In the genomic region with DNA sequence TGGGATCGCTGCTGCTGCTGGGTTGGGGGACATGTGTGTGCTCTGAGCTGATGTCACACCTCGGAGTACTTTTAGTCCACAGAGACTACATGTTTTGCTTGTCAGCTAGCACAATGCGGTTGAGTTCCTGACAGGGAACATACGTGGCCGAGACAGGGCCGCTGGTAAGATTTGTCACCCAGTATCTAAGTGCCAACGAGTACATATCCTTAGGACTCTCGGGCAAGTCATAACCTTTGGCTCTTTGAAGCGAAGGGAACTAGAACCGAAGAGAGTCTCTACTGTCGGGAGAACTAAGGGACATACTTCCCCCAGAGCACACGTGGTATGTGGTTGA, we compare ENCODE assay signal across 8 mouse cellular contexts. TPM values are rescaled to one million over a fixed set of nuclear protein-coding genes. Genes with fewer than 3 reads are reported as not detected.
A peak's percentile ranks its signal among the peaks of the same experiment; 100 is the strongest.
DNase-seq lines count a peak whose midpoint lies in the region; ATAC-seq and TF ChIP-seq lines count a peak whose summit lies in the region.

No protein-coding gene starts in this region.

- H3K27ac ChIP-seq in left cerebral cortex, adult 2 months: peak overlapping the region; percentile 95; the same call in 1 of the 2 replicates
- H3K27ac ChIP-seq in forebrain, embryonic 13.5 days: peak overlapping the region; percentile 86; the same call in 1 of the 2 replicates
- H3K27ac ChIP-seq in liver, embryonic 14.5 days: no peak overlapping the region
- H3K27ac ChIP-seq in small intestine, adult 2 months (ENCODE audit: insufficient read depth, low read depth, low read length): peak overlapping the region; percentile 39

- H3K36me3 ChIP-seq in forebrain, embryonic 13.5 days (ENCODE audit: poor library complexity, severe bottlenecking): peaks cover 24% of the 10 kb centered on the region
- H3K36me3 ChIP-seq in liver, embryonic 14.5 days (replicated peaks; ENCODE audit: control insufficient read depth, insufficient read depth, low read depth): peaks cover 14% of the 10 kb centered on the region
- H3K36me3 ChIP-seq in small intestine, adult 2 months (ENCODE audit: control insufficient read depth, insufficient read depth, low read length): peaks cover 14% of the 10 kb centered on the region

- H3K4me1 ChIP-seq in forebrain, embryonic 13.5 days: peaks cover 15% of the 10 kb centered on the region
- H3K4me1 ChIP-seq in liver, embryonic 14.5 days (replicated peaks; ENCODE audit: control insufficient read depth in 2 of 2, insufficient read depth in 2 of 2, low read length in 1 of 2): peaks cover 5 to 19% of the 10 kb centered on the region in 2 experiments; a peak in 3 of 4 replicates
- peaks cover 10% of the 10 kb centered on the region for H3K4me1 ChIP-seq in small intestine, adult 2 months (ENCODE audit: control insufficient read depth, insufficient read depth, insufficient read length, low read length)

- in situ Hi-C loops in Patski (cut with MboI; ENCODE audit: low pct_unique_long_range_greater_than_20kb): no loop called here

- no peaks in the 10 kb centered on the region for H3K9me3 ChIP-seq in forebrain, embryonic 13.5 days (replicated peaks)
- no peaks in the 10 kb centered on the region for H3K9me3 ChIP-seq in liver, embryonic 14.5 days (ENCODE audit: control insufficient read depth, low read length)

- peak; percentile 19 for ATAC-seq in Patski
- ATAC-seq in forebrain, embryonic 13.5 days: no peak
- peak; percentile 19 for ATAC-seq in liver, embryonic 14.5 days (ENCODE audit: insufficient read depth)

- TF ChIP-seq CTCF in left cerebral cortex, adult 2 months (IDR thresholded peaks at IDR 0.05): no peak
- no peak for TF ChIP-seq CTCF in Patski (IDR thresholded peaks at IDR 0.05)
- no peak for TF ChIP-seq CTCF in liver, embryonic 14.5 days (IDR thresholded peaks at IDR 0.05; ENCODE audit: low read depth)
- no peak for TF ChIP-seq CTCF in small intestine, adult 2 months (IDR thresholded peaks at IDR 0.05; ENCODE audit: extremely low read depth, insufficient read length, insufficient replicate concordance, low read depth, low read length)

- 7% methylated on average over 12 of the region's 12 CpGs for WGBS in forebrain, embryonic 13.5 days
- under 1% methylated on average over 12 of the region's 12 CpGs for WGBS in liver, embryonic 14.5 days (ENCODE audit: insufficient replicate concordance)
- WGBS in small intestine, adult 2 months: under 1% methylated on average over 12 of the region's 12 CpGs

- TF ChIP-seq EP300 in liver, embryonic 14.5 days (IDR thresholded peaks at IDR 0.05; ENCODE audit: low read depth): no peak

- POLR2A ChIA-PET in Patski (lab: Charles Lee): no interaction called here

- TF ChIP-seq POLR2A in small intestine, adult 2 months (IDR thresholded peaks at IDR 0.05; ENCODE audit: low read depth, low read length): no peak

- intact Hi-C loops in left cerebral cortex, adult 2 months (cut with DNase I): no loop called here

- no peak for DNase-seq in left cerebral cortex, adult 2 months (ENCODE audit: extremely low spot score in 1 of 2, low spot score in 2 of 2)
- DNase-seq in left cerebral cortex, adult 8-10 months (ENCODE audit: low spot score in 2 of 2): no peak
- DNase-seq in Patski (ENCODE audit: low read depth, low spot score): no peak
- peak in 1 of 3 experiments; percentile 22 for DNase-seq in liver, embryonic 14.5 days (ENCODE audit: low read depth in 3 of 3, low spot score in 3 of 3)
- DNase-seq in left cerebral cortex, adult 9 months (ENCODE audit: low spot score in 2 of 2): no peak
- no peak for DNase-seq in thymus, postnatal 25 days

- peak overlapping the region; percentile 89 for H3K4me3 ChIP-seq in left cerebral cortex, adult 2 months
- H3K4me3 ChIP-seq in forebrain, embryonic 13.5 days: peak overlapping the region; percentile 92
- peak overlapping the region; percentile 80 to 94 for H3K4me3 ChIP-seq in liver, embryonic 14.5 days (ENCODE audit: insufficient read depth in 1 of 2, low read depth in 2 of 2, low read length in 2 of 2)
- peak overlapping the region; percentile 85 for H3K4me3 ChIP-seq in small intestine, adult 2 months (ENCODE audit: low read depth, low read length)

- H3K27me3 ChIP-seq in Patski: no peaks in the 10 kb centered on the region
- no peaks in the 10 kb centered on the region for H3K27me3 ChIP-seq in forebrain, embryonic 13.5 days
- no peaks in the 10 kb centered on the region for H3K27me3 ChIP-seq in liver, embryonic 14.5 days (ENCODE audit: control insufficient read depth, insufficient read depth, low read length)
- no peaks in the 10 kb centered on the region for H3K27me3 ChIP-seq in small intestine, adult 2 months (ENCODE audit: control insufficient read depth, insufficient read depth, low read length)

- H3K9ac ChIP-seq in forebrain, embryonic 13.5 days: peak overlapping the region; percentile 93
- H3K9ac ChIP-seq in liver, embryonic 14.5 days (replicated peaks): peak overlapping the region; percentile 92

- CTCF ChIA-PET in Patski (lab: Charles Lee): no interaction called here

- peak overlapping the region; percentile 82 for H3K4me2 ChIP-seq in forebrain, embryonic 13.5 days
- H3K4me2 ChIP-seq in liver, embryonic 14.5 days (ENCODE audit: low read depth): peak overlapping the region; percentile 70

RNA-seq across cellular contexts. Expression of a gene that starts 1.5 kb away (rescaled TPM):
- total RNA-seq in left cerebral cortex, adult 2 months (2021): 10 to 100 TPM; 18.9 to 26.0 TPM
- total RNA-seq in left cerebral cortex, adult 8-10 months (2022): 10 to 100 TPM; 23.9 to 27.7 (median 24.9) TPM
- 21.6 TPM for polyA plus RNA-seq in Patski (2021)
- 14.8 and 16.7 TPM in 2 replicates for polyA plus RNA-seq in forebrain, embryonic 13.5 days (2015; fragmentation: Nextera tagmentation; extraction: Ambion mirVana)
- polyA plus RNA-seq in liver, embryonic 14.5 days (2012; rRNA removed): 5.4 and 7.2 TPM in 2 replicates
- polyA plus RNA-seq in liver, embryonic 14.5 days (2014; fragmentation: Nextera tagmentation; extraction: Ambion mirVana): 10.2 and 10.4 TPM in 2 replicates
- polyA plus RNA-seq in small intestine, adult 2 months (2012; rRNA removed): 3.6 and 4.6 TPM in 2 replicates
